Mouse (Mus musculus): Measurements from ENCODE around the gene Vwa3a. TPM values are rescaled to one million over a fixed set of nuclear protein-coding genes. Genes with fewer than 3 reads are reported as not detected.

Vwa3a gene
- polyA plus RNA-seq (2014; fragmentation: Illumina TruSeq; extraction: RNeasy Lipid Tissue Mini Kit (QIAGEN cat#74804); ENCODE audit: low read depth, low replicate concordance), result 0.52 TPM

DNA sequence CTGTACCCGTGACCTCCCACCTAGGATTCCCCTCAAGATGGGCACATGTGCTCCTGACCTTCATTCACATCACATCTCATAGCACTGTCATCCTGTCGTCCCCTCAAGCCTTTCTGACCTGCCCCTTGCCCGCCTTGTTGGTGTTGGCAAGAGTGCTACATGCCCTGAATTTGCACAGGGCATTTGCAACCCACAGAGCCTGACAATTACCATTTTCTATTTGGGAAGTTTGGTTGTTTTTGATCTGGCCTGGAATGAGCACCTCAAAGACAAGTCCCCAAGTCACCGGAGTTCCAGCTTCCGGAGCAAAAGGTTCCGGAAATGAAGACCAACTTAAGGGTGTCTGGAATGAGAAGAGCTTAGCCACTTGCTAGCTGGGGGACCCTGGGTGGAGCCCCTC lies at the start of gene Vwa3a:
Gene Vwa3a, plus strand, starts transcription at position 301 of the 400 bp plus-strand sequence.

DNA sequence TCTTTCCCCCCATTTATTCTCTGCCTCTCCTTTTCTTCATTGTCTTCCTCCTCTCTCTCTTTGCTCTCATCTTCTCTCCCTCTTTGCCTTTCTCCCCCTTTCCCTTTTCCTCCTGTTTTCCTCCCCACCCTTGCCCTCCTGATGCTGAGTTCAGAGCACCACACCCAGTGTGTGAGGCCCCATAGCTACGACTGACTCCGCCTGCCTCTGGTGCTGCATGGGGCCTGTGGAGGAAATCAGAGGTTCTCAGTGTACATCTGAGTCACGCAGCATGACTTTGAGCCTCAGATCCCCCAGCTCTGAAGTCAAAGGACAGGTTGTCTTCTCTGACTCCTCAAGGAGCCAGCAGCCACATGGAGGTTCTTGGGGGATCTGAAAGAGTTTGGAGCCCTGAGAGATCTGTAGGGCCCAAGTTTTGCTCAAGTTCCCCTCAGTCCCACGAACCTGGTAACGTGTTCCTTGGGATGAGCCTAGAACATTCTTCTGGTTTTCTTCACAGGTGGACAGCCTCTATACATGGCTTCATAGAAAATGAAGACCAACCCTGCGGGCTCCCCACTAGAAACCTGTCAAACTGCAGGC lies 72.8 kb downstream of the Vwa3a start, which contains the start of gene Gm5737:
Gene Gm5737, plus strand, starts transcription at position 532 of the 582 bp plus-strand sequence.

DNA sequence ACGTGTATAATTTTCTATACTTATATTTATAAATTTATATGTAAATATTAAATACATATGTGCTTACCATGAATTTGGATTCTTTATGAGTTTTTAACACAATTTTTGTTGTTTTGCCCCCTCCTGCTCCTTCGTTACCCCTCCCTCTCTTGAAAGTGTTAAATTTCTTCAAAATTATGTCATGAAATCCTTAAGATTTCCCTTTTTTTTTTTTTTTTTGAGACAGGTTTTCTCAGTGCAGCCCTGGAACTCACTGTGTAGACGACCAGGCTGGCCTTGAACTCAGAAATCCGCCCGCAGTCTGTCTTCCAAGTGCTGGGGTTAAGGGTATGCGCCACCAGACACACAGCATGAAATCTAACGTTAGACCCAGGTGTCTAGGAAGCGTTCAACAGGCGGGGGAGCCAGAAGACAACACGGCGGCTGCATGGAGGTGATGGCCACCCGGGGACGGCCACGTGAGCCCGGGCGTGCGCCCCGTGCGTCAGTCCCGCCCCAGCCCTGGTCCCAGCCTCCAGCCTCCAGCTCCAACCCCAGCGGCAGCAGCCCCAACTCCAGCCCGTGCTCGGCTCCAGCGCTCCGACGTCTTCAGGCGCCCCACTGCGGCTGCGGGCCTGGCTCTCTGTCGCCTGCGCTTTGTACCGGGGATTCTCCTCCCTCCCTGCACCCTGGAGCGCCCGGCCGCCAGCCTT lies 103.4 kb downstream of the Vwa3a start, which contains the start of gene Eef2k:
Gene Eef2k, plus strand, starts transcription at position 487 of the 692 bp plus-strand sequence.

Other genes starting within 250 kb of the Vwa3a start
- gene Uqcrc2, start 104.1 kb upstream of the Vwa3a start, polyA plus RNA-seq (2014; fragmentation: Illumina TruSeq; extraction: RNeasy Lipid Tissue Mini Kit (QIAGEN cat#74804); ENCODE audit: low read depth, low replicate concordance), result 625 TPM
- not detected for gene Pdzd9, start 69.0 kb upstream of the Vwa3a start, polyA plus RNA-seq (2014; fragmentation: Illumina TruSeq; extraction: RNeasy Lipid Tissue Mini Kit (QIAGEN cat#74804); ENCODE audit: low read depth, low replicate concordance)
- gene Mosmo, start 61.7 kb upstream of the Vwa3a start, polyA plus RNA-seq (2014; fragmentation: Illumina TruSeq; extraction: RNeasy Lipid Tissue Mini Kit (QIAGEN cat#74804); ENCODE audit: low read depth, low replicate concordance), result 91.0 TPM
- not detected for gene Gm5737, start 73.0 kb downstream of the Vwa3a start, polyA plus RNA-seq (2014; fragmentation: Illumina TruSeq; extraction: RNeasy Lipid Tissue Mini Kit (QIAGEN cat#74804); ENCODE audit: low read depth, low replicate concordance)
- gene Eef2k, start 103.5 kb downstream of the Vwa3a start, polyA plus RNA-seq (2014; fragmentation: Illumina TruSeq; extraction: RNeasy Lipid Tissue Mini Kit (QIAGEN cat#74804); ENCODE audit: low read depth, low replicate concordance), result 5.6 TPM
- gene Polr3e, start 178.4 kb downstream of the Vwa3a start, polyA plus RNA-seq (2014; fragmentation: Illumina TruSeq; extraction: RNeasy Lipid Tissue Mini Kit (QIAGEN cat#74804); ENCODE audit: low read depth, low replicate concordance), result 10.3 TPM
- gene Cdr2, start 243.0 kb downstream of the Vwa3a start, polyA plus RNA-seq (2014; fragmentation: Illumina TruSeq; extraction: RNeasy Lipid Tissue Mini Kit (QIAGEN cat#74804); ENCODE audit: low read depth, low replicate concordance), result 5.7 TPM
- not detected for gene Mfsd13b, start 243.2 kb downstream of the Vwa3a start, polyA plus RNA-seq (2014; fragmentation: Illumina TruSeq; extraction: RNeasy Lipid Tissue Mini Kit (QIAGEN cat#74804); ENCODE audit: low read depth, low replicate concordance)

Data from adrenal gland, adult 10 weeks (tissue).